In genomic region chr11:69910781-69911560, GRCm38 (mm10) we compare ENCODE assay signal across 19 mouse cellular contexts. TPM values are rescaled to one million over a fixed set of nuclear protein-coding genes. Genes with fewer than 3 reads are reported as not detected.
A peak's percentile ranks its signal among the peaks of the same experiment; 100 is the strongest.
DNase-seq lines count a peak whose midpoint lies in the region; ATAC-seq and TF ChIP-seq lines count a peak whose summit lies in the region.
"Had no signal": no experiment of that assay in that cellular context is flagged by ENCODE, and none has a peak within 500 bp of the region (broad histone marks: within the 10 kb centered on the region; RNA-seq: fewer than 3 reads in every experiment).

No protein-coding gene starts in this region.

- no peak overlapping the region for H3K27ac ChIP-seq in heart, embryonic 13.5 days (replicated peaks)
- no peak overlapping the region for H3K27ac ChIP-seq in heart, embryonic 11.5 days (ENCODE audit: low read depth, low read length)
- peak overlapping the region; percentile 26; the same call in 1 of the 2 replicates for H3K27ac ChIP-seq in liver, embryonic 13.5 days
- H3K27ac ChIP-seq in liver, embryonic 11.5 days (ENCODE audit: low read depth, low read length), result no peak overlapping the region
- H3K27ac ChIP-seq in kidney, postnatal 0 days, result peak overlapping the region; percentile 50
- H3K27ac ChIP-seq: embryonic facial prominence, embryonic 15.5 days; hindbrain, embryonic 14.5 days; limb, embryonic 12.5 days; liver, embryonic 14.5 days; lung, embryonic 15.5 days; neural tube, embryonic 13.5 days had no signal

- TF ChIP-seq CTCF in kidney, postnatal 0 days (IDR thresholded peaks at IDR 0.05; ENCODE audit: low read depth), result no peak

- H3K4me3 ChIP-seq in heart, embryonic 13.5 days, result no peak overlapping the region
- no peak overlapping the region for H3K4me3 ChIP-seq in heart, embryonic 11.5 days (ENCODE audit: low read depth, low read length)
- H3K4me3 ChIP-seq in liver, embryonic 13.5 days (replicated peaks), result no peak overlapping the region
- no peak overlapping the region for H3K4me3 ChIP-seq in liver, embryonic 11.5 days (ENCODE audit: low read depth, low read length)
- H3K4me3 ChIP-seq in kidney, postnatal 0 days (replicated peaks; ENCODE audit: low read depth, low read length), result no peak overlapping the region
- H3K4me3 ChIP-seq: embryonic facial prominence, embryonic 15.5 days; limb, embryonic 12.5 days; lung, embryonic 15.5 days; neural tube, embryonic 13.5 days had no signal

- WGBS in heart, embryonic 13.5 days, result 90% methylated on average over 17 of the region's 17 CpGs
- WGBS in heart, embryonic 11.5 days (ENCODE audit: insufficient replicate concordance), result 91% methylated on average over 17 of the region's 17 CpGs
- WGBS in liver, embryonic 13.5 days (ENCODE audit: insufficient replicate concordance), result 85% methylated on average over 17 of the region's 17 CpGs
- WGBS in liver, embryonic 11.5 days, result 89% methylated on average over 17 of the region's 17 CpGs
- 89% methylated on average over 17 of the region's 17 CpGs for WGBS in kidney, postnatal 0 days

- H3K9me3 ChIP-seq in heart, embryonic 13.5 days, result no peaks in the 10 kb centered on the region
- no peaks in the 10 kb centered on the region for H3K9me3 ChIP-seq in heart, embryonic 11.5 days (replicated peaks; ENCODE audit: control insufficient read depth, low read length)
- no peaks in the 10 kb centered on the region for H3K9me3 ChIP-seq in liver, embryonic 13.5 days (replicated peaks)
- H3K9me3 ChIP-seq in liver, embryonic 11.5 days (ENCODE audit: control insufficient read depth, low read length), result no peaks in the 10 kb centered on the region
- no peaks in the 10 kb centered on the region for H3K9me3 ChIP-seq in kidney, postnatal 0 days (replicated peaks; ENCODE audit: low read length)
- H3K9me3 ChIP-seq: embryonic facial prominence, embryonic 15.5 days; limb, embryonic 12.5 days; lung, embryonic 15.5 days; neural tube, embryonic 13.5 days had no signal

- ATAC-seq in heart, embryonic 13.5 days (ENCODE audit: extremely low read depth, insufficient number of reproducible peaks, low FRiP score, low TSS enrichment), result no peak
- no peak for ATAC-seq in heart, embryonic 11.5 days (replicated peaks; ENCODE audit: insufficient number of reproducible peaks, low FRiP score, low TSS enrichment)
- ATAC-seq in liver, embryonic 13.5 days (ENCODE audit: low read depth), result no peak
- no peak for ATAC-seq in liver, embryonic 11.5 days (replicated peaks; ENCODE audit: low FRiP score)
- peak; percentile 52 for ATAC-seq in kidney, postnatal 0 days (replicated peaks; ENCODE audit: low FRiP score, low read depth)

- no peak overlapping the region for H3K4me2 ChIP-seq in heart, embryonic 13.5 days
- H3K4me2 ChIP-seq in heart, embryonic 11.5 days, result no peak overlapping the region
- H3K4me2 ChIP-seq in liver, embryonic 13.5 days, result no peak overlapping the region
- H3K4me2 ChIP-seq in liver, embryonic 11.5 days, result no peak overlapping the region
- H3K4me2 ChIP-seq in kidney, postnatal 0 days (ENCODE audit: low read length), result no peak overlapping the region
- H3K4me2 ChIP-seq: embryonic facial prominence, embryonic 15.5 days; hindbrain, embryonic 14.5 days; limb, embryonic 12.5 days; lung, embryonic 15.5 days; neural tube, embryonic 13.5 days had no signal

- peaks cover 25% of the 10 kb centered on the region for H3K4me1 ChIP-seq in heart, embryonic 13.5 days
- peaks cover 20% of the 10 kb centered on the region for H3K4me1 ChIP-seq in heart, embryonic 11.5 days (ENCODE audit: control insufficient read depth, insufficient read depth, low read length)
- peaks cover 26% of the 10 kb centered on the region for H3K4me1 ChIP-seq in liver, embryonic 13.5 days (replicated peaks)
- H3K4me1 ChIP-seq in liver, embryonic 11.5 days (replicated peaks; ENCODE audit: control insufficient read depth, insufficient read depth, low read length), result peaks cover 13% of the 10 kb centered on the region
- H3K4me1 ChIP-seq in kidney, postnatal 0 days (replicated peaks; ENCODE audit: insufficient read depth, low read length), result peaks cover 7% of the 10 kb centered on the region; the same call in 1 of the 2 replicates

- peaks cover 89% of the 10 kb centered on the region for H3K36me3 ChIP-seq in heart, embryonic 13.5 days
- H3K36me3 ChIP-seq in heart, embryonic 11.5 days (ENCODE audit: control insufficient read depth, insufficient read depth, low read length), result peaks cover 54% of the 10 kb centered on the region
- H3K36me3 ChIP-seq in liver, embryonic 13.5 days, result peaks cover 90% of the 10 kb centered on the region
- H3K36me3 ChIP-seq in liver, embryonic 11.5 days (ENCODE audit: control insufficient read depth, insufficient read depth, low read length), result peaks cover 69% of the 10 kb centered on the region
- H3K36me3 ChIP-seq in kidney, postnatal 0 days (ENCODE audit: insufficient read depth, low read length), result peaks cover 70% of the 10 kb centered on the region

- H3K27me3 ChIP-seq in heart, embryonic 13.5 days (replicated peaks), result no peaks in the 10 kb centered on the region
- H3K27me3 ChIP-seq in heart, embryonic 11.5 days (ENCODE audit: control insufficient read depth, insufficient read depth, low read length), result no peaks in the 10 kb centered on the region
- H3K27me3 ChIP-seq in liver, embryonic 13.5 days, result no peaks in the 10 kb centered on the region
- H3K27me3 ChIP-seq in liver, embryonic 11.5 days (replicated peaks; ENCODE audit: control insufficient read depth, insufficient read depth, low read length), result no peaks in the 10 kb centered on the region
- H3K27me3 ChIP-seq in kidney, postnatal 0 days (ENCODE audit: insufficient read depth, low read length), result no peaks in the 10 kb centered on the region
- H3K27me3 ChIP-seq: embryonic facial prominence, embryonic 15.5 days; limb, embryonic 12.5 days; lung, embryonic 15.5 days; neural tube, embryonic 13.5 days had no signal

- H3K9ac ChIP-seq in heart, embryonic 13.5 days, result 0 out of 2 replicates have a peak overlapping the region, but pooled peaks have one; percentile 19
- no peak overlapping the region for H3K9ac ChIP-seq in heart, embryonic 11.5 days (ENCODE audit: low read depth, low read length)
- H3K9ac ChIP-seq in liver, embryonic 13.5 days, result no peak overlapping the region
- no peak overlapping the region for H3K9ac ChIP-seq in liver, embryonic 11.5 days (ENCODE audit: low read depth, low read length)
- H3K9ac ChIP-seq in kidney, postnatal 0 days (ENCODE audit: low read depth, low read length), result no peak overlapping the region
- H3K9ac ChIP-seq: embryonic facial prominence, embryonic 15.5 days; hindbrain, embryonic 14.5 days; limb, embryonic 12.5 days; liver, embryonic 14.5 days; lung, embryonic 15.5 days; neural tube, embryonic 13.5 days had no signal

- no peak for DNase-seq in liver, embryonic 13.5 days
- DNase-seq in liver, embryonic 11.5 days (ENCODE audit: low spot score), result no peak
- no peak for DNase-seq in kidney, postnatal 0 days (ENCODE audit: low spot score)
- peak; percentile 82 to 84 for DNase-seq in kidney, postnatal 36 days
- DNase-seq in adrenal gland, postnatal 14 days, result no peak
- no peak for DNase-seq in cerebellum, postnatal 36 days
- DNase-seq: adrenal gland, adult 2 months; cerebellum, postnatal 10 days; lung, postnatal 4 days; spleen, adult 18-20 months; thymus, postnatal 25 days had no signal

RNA-seq across cellular contexts. Expression of gene Gps2, which starts 2.7 kb away (rescaled TPM):
- 45.0 and 52.2 TPM in 2 replicates for polyA plus RNA-seq in heart, embryonic 13.5 days (2015; fragmentation: Nextera tagmentation; extraction: Ambion mirVana)
- polyA plus RNA-seq in heart, embryonic 11.5 days (2014; fragmentation: Nextera tagmentation; extraction: Ambion mirVana), result 53.2 and 62.2 TPM in 2 replicates
- polyA plus RNA-seq in liver, embryonic 13.5 days (2015; fragmentation: Nextera tagmentation; extraction: Ambion mirVana), result 107 and 116 TPM in 2 replicates
- 121 and 130 TPM in 2 replicates for polyA plus RNA-seq in liver, embryonic 11.5 days (2014; fragmentation: Nextera tagmentation; extraction: Ambion mirVana)
- polyA plus RNA-seq in kidney, postnatal 0 days (2015; fragmentation: Nextera tagmentation; extraction: Ambion mirVana), result 63.0 and 65.0 TPM in 2 replicates
- 52.3 and 57.3 TPM in 2 replicates for total RNA-seq in adrenal gland, postnatal 14 days (2021)

RNA-seq across cellular contexts. Expression of gene Neurl4, which starts 10.1 kb away (rescaled TPM):
- polyA plus RNA-seq in heart, embryonic 13.5 days (2015; fragmentation: Nextera tagmentation; extraction: Ambion mirVana), result 7.8 and 8.1 TPM in 2 replicates
- polyA plus RNA-seq in heart, embryonic 11.5 days (2014; fragmentation: Nextera tagmentation; extraction: Ambion mirVana), result 9.3 and 10.8 TPM in 2 replicates
- polyA plus RNA-seq in liver, embryonic 13.5 days (2015; fragmentation: Nextera tagmentation; extraction: Ambion mirVana), result 2.3 and 2.8 TPM in 2 replicates
- 9.5 and 10.5 TPM in 2 replicates for polyA plus RNA-seq in liver, embryonic 11.5 days (2014; fragmentation: Nextera tagmentation; extraction: Ambion mirVana)
- 9.7 and 12.7 TPM in 2 replicates for polyA plus RNA-seq in kidney, postnatal 0 days (2015; fragmentation: Nextera tagmentation; extraction: Ambion mirVana)
- total RNA-seq in adrenal gland, postnatal 14 days (2021), result 45.9 and 48.8 TPM in 2 replicates

RNA-seq across cellular contexts. Expression of gene 2810408A11Rik, which starts 10.2 kb away (rescaled TPM):
- polyA plus RNA-seq in heart, embryonic 13.5 days (2015; fragmentation: Nextera tagmentation; extraction: Ambion mirVana), result 4.0 and 4.1 TPM in 2 replicates
- 5.3 and 5.8 TPM in 2 replicates for polyA plus RNA-seq in heart, embryonic 11.5 days (2014; fragmentation: Nextera tagmentation; extraction: Ambion mirVana)
- 0.89 and 1.0 TPM in 2 replicates for polyA plus RNA-seq in liver, embryonic 13.5 days (2015; fragmentation: Nextera tagmentation; extraction: Ambion mirVana)
- 3.2 and 4.0 TPM in 2 replicates for polyA plus RNA-seq in liver, embryonic 11.5 days (2014; fragmentation: Nextera tagmentation; extraction: Ambion mirVana)
- 12.5 and 13.0 TPM in 2 replicates for polyA plus RNA-seq in kidney, postnatal 0 days (2015; fragmentation: Nextera tagmentation; extraction: Ambion mirVana)
- total RNA-seq in adrenal gland, postnatal 14 days (2021), result 1.8 and 2.1 TPM in 2 replicates

RNA-seq across cellular contexts. Expression of gene Eif5a, which starts 10.8 kb away (rescaled TPM):
- 1,157 and 1,215 TPM in 2 replicates for polyA plus RNA-seq in heart, embryonic 13.5 days (2015; fragmentation: Nextera tagmentation; extraction: Ambion mirVana)
- polyA plus RNA-seq in heart, embryonic 11.5 days (2014; fragmentation: Nextera tagmentation; extraction: Ambion mirVana), result 1,428 and 1,516 TPM in 2 replicates
- 1,847 and 1,941 TPM in 2 replicates for polyA plus RNA-seq in liver, embryonic 13.5 days (2015; fragmentation: Nextera tagmentation; extraction: Ambion mirVana)
- 2,995 and 3,090 TPM in 2 replicates for polyA plus RNA-seq in liver, embryonic 11.5 days (2014; fragmentation: Nextera tagmentation; extraction: Ambion mirVana)
- 1,371 and 1,476 TPM in 2 replicates for polyA plus RNA-seq in kidney, postnatal 0 days (2015; fragmentation: Nextera tagmentation; extraction: Ambion mirVana)
- total RNA-seq in adrenal gland, postnatal 14 days (2021), result 616 and 636 TPM in 2 replicates

RNA-seq across cellular contexts. Expression of gene Acap1, which starts 15.6 kb away (rescaled TPM):
- polyA plus RNA-seq in heart, embryonic 13.5 days (2015; fragmentation: Nextera tagmentation; extraction: Ambion mirVana), result 7.0 and 8.2 TPM in 2 replicates
- 7.2 and 8.1 TPM in 2 replicates for polyA plus RNA-seq in heart, embryonic 11.5 days (2014; fragmentation: Nextera tagmentation; extraction: Ambion mirVana)
- polyA plus RNA-seq in liver, embryonic 13.5 days (2015; fragmentation: Nextera tagmentation; extraction: Ambion mirVana), result 4.4 and 4.9 TPM in 2 replicates
- 8.6 and 8.7 TPM in 2 replicates for polyA plus RNA-seq in liver, embryonic 11.5 days (2014; fragmentation: Nextera tagmentation; extraction: Ambion mirVana)
- 0.33 and 0.48 TPM in 2 replicates for polyA plus RNA-seq in kidney, postnatal 0 days (2015; fragmentation: Nextera tagmentation; extraction: Ambion mirVana)
- 2.1 and 14.4 TPM in 2 replicates for total RNA-seq in adrenal gland, postnatal 14 days (2021)

Comparison
In these comparisons a context has a peak if more than half of its experiments do, and no peak if none do; other contexts are left out.
1. H3K27ac ChIP-seq: peak in liver, embryonic 13.5 days (single experiment) and kidney, postnatal 0 days (single experiment); none in heart, embryonic 13.5 days (single experiment), heart, embryonic 11.5 days (single experiment) and liver, embryonic 11.5 days (single experiment).
2. DNase-seq: peak in kidney, postnatal 36 days (2 of 2); none in liver, embryonic 13.5 days (single experiment), liver, embryonic 11.5 days (single experiment), kidney, postnatal 0 days (single experiment), adrenal gland, postnatal 14 days (single experiment) and cerebellum, postnatal 36 days (0 of 2).